ENCODE assay signal across 8 mouse cellular contexts in genomic region chr10:57485908-57486541, GRCm38 (mm10). TPM values are rescaled to one million over a fixed set of nuclear protein-coding genes. Genes with fewer than 3 reads are reported as not detected.
DNase-seq lines count a peak whose midpoint lies in the region; ATAC-seq and TF ChIP-seq lines count a peak whose summit lies in the region.

Hsf2 (plus strand) TSS chr10:57486385.

- WGBS in hindbrain, embryonic 10.5 days: under 1% methylated on average over 52 of the region's 52 CpGs
- 3% methylated on average over 32 of the region's 52 CpGs for WGBS in lung, postnatal 0 days

- no peaks in the 10 kb centered on the region for H3K27me3 ChIP-seq in hindbrain, embryonic 10.5 days (ENCODE audit: insufficient read depth, poor library complexity, severe bottlenecking)
- H3K27me3 ChIP-seq in lung, postnatal 0 days (replicated peaks; ENCODE audit: insufficient read depth, low read length): no peaks in the 10 kb centered on the region

- peak; percentile 96 for ATAC-seq in frontal cortex, adult (ENCODE audit: low TSS enrichment)
- ATAC-seq in lung, postnatal 0 days: peak; percentile 100

- H3K9ac ChIP-seq in lung, postnatal 0 days (replicated peaks; ENCODE audit: low read depth): peak within 1 kb of the TSS; percentile 86

- TF ChIP-seq CTCF in lung, postnatal 0 days (IDR thresholded peaks at IDR 0.05): no peak

- peak; percentile 100 for DNase-seq in MN1 (ENCODE audit: low spot score)
- peak; percentile 96 for DNase-seq in cerebellum, adult 9-10 months
- peak; percentile 96 for DNase-seq in hindbrain, embryonic 10.5 days (ENCODE audit: low spot score)
- peak; percentile 97 for DNase-seq in layer of hippocampus, adult 9-11 months
- peak; percentile 98 for DNase-seq in lung, postnatal 0 days (ENCODE audit: low spot score)
- DNase-seq in ovary, postnatal 14 days (ENCODE audit: low spot score): peak; percentile 82
- DNase-seq in thymus, postnatal 14 days: peak; percentile 96

- no peak for TF ChIP-seq EP300 in lung, postnatal 0 days (IDR thresholded peaks at IDR 0.05)

- peaks cover 13% of the 10 kb centered on the region for H3K36me3 ChIP-seq in hindbrain, embryonic 10.5 days
- H3K36me3 ChIP-seq in lung, postnatal 0 days (ENCODE audit: insufficient read depth, low read length): no peaks in the 10 kb centered on the region

- peaks cover 24% of the 10 kb centered on the region for H3K4me1 ChIP-seq in hindbrain, embryonic 10.5 days (replicated peaks)
- peaks cover 4% of the 10 kb centered on the region; the same call in 1 of the 2 replicates for H3K4me1 ChIP-seq in lung, postnatal 0 days (ENCODE audit: insufficient read depth, low read depth, low read length)

- peak within 1 kb of the TSS; percentile 77 for H3K4me2 ChIP-seq in lung, postnatal 0 days (replicated peaks; ENCODE audit: low read depth, low read length)

- H3K4me3 ChIP-seq in hindbrain, embryonic 10.5 days: peak within 1 kb of the TSS; percentile 94
- peak within 1 kb of the TSS; percentile 85 for H3K4me3 ChIP-seq in lung, postnatal 0 days (ENCODE audit: low read depth, low read length)

- peak within 1 kb of the TSS; percentile 99 for H3K27ac ChIP-seq in hindbrain, embryonic 10.5 days
- H3K27ac ChIP-seq in lung, postnatal 0 days (ENCODE audit: low read length): peak within 1 kb of the TSS; percentile 80

- H3K9me3 ChIP-seq in hindbrain, embryonic 10.5 days: no peaks in the 10 kb centered on the region
- no peaks in the 10 kb centered on the region for H3K9me3 ChIP-seq in lung, postnatal 0 days (ENCODE audit: low read length)

RNA-seq across cellular contexts. Expression of gene Hsf2, which starts in this region (rescaled TPM):
- 58.6 and 59.9 TPM in 2 replicates for polyA plus RNA-seq in hindbrain, embryonic 10.5 days (2016; fragmentation: Nextera tagmentation; extraction: Ambion mirVana)
- 17.3 and 17.8 TPM in 2 replicates for polyA plus RNA-seq in lung, postnatal 0 days (2015; fragmentation: Nextera tagmentation; extraction: Ambion mirVana)

Comparison
In these comparisons a context has a peak if more than half of its experiments do, and no peak if none do; other contexts are left out.
1. Peak in every context shown above with its lines: DNase-seq, ATAC-seq, H3K4me3 ChIP-seq and H3K27ac ChIP-seq.